Mouse (Mus musculus): ENCODE data around the gene Slc5a1.

Gene Slc5a1

DNA sequence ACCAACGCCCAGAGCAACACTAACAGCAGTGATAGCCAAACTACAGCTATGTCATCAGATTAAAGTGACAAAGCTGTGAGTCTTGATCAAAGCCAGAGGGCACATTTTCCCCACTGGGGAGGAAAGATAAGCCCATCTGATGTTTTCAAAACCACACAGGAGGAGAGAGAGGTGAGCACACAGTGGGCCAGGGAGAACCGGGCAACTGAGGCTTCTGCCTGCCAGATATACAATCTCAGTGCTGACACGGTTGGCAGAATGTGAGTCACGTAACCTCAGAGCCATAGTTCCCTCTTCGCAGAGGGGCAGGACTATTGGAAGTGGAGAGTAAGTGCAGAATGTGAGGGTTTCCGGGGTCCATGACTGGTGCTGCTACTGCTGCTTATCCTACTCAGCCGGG, 89.5 kb downstream of the Slc5a1 start:
- no peak for DNase-seq (ENCODE audit: low spot score in 2 of 2)

DNA sequence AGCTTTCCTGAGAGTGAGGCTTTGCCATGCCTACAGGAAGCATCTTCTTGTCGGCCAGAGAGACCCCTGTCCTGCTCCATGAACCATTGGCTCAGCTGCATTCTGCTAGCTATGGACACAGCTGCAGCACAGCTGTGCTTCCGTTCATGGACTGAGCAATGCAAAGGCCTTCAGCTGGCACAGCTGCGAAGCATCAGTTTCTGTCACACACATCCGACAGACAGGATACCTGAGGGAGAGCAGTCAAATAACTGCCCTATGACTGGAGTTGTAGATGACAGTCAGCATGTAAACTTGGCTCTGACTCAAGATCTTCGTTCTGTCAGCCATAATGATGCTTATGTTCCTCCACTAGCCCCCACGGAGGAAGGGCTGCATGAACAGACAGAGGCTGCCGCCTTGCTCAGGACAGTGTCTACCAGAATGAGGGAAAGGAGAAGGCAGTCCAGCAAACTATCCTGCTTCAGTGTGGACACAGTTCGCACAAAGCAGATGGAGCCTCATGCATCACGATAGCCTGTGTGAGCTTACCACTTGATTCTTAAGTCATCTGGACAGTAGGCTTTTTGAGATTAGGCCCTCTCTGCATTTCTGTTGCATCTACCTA, 91.3 kb downstream of the Slc5a1 start:
- DNase-seq (ENCODE audit: low spot score in 2 of 2): no peak

DNA sequence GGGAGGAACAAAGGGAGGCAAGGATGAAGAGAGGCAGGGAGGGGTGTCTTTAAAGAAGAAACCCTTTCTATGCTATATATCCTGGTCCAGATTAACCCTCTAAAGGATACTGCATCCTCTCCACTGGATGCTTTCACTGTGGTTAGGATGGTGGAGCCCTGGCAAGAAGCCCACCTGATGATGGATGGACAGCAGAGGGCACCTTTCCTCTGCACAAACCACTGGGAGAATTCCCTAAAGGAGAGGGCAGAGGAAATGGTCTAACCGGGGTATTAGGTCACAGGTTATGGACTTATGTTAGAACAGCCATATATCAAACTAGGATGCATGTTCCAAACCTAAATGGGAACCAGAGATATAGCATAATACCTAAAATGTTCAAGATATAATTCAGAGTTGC, 96.1 kb downstream of the Slc5a1 start:
- no peak for DNase-seq (ENCODE audit: low spot score in 2 of 2)

DNA sequence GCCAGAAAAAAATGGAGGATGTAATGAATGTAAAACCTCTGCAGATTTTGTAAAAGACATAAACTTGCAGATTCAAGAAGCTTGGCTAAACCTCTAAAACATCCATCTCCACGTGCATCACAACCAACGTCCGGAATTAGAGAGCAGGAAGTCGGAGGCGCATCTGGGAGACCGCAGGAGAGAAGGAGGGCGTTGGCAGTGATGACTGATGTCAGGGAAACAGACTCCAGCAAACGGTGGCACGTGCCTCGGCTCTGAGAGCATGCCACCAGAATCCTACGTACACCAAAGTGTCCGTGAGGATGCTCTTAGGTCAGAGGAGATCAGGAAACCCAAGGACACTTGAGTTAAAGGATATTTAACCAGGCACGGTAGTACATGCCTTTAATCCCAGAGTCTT, 97.7 kb downstream of the Slc5a1 start:
- no peak for DNase-seq (ENCODE audit: low spot score in 2 of 2)

DNA sequence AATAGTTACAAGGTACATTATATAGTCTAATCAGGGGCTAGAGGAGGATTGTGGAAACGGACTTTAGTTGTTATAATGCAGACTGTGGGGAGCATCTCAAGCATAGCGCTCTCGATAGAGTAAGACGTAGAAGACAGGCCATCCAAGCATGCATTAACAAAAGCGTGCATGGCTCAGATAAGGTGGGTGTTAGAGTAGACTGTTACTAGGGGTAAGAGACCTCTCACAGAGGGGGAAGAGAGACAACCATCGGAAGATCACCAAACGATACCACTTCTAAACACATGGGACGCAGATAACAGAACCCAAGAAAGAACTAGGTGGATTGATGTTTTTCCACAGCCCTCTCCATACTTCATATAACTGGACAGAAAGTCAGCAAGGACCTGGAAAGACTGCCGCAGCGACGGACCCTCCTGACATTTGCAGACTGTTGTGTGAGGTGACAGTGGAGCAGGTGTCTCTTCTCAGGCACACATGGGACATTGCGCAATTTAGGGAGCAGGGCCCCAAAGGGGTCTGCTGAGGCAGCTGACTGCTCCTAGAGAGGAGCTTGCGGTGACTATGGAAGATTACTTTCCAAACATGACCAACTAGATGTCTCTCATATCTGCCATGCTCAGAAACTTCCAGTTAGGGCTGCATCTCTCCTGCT, 98.6 kb downstream of the Slc5a1 start:
- DNase-seq (ENCODE audit: low spot score in 2 of 2): no peak

DNA sequence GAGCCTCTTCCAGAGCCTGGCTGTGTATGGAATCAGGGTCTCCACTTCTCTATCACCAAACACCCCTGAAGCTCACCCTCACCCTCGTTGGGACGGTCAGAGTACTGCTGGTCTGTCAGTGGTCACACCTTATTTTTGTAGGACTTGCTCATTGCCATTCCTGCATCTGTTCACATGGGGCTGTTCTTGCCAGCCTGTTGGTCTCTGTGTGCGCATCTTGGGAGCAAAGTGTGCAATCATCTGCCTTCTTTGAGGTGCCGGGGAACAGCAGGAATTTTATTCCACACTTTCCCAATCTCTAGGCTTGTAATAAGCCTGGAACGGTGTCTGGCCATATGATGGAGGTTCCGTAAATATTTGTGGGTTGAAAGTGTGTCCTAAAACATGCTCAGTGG, 99.1 kb downstream of the Slc5a1 start:
- DNase-seq (ENCODE audit: low spot score in 2 of 2): no peak

DNA sequence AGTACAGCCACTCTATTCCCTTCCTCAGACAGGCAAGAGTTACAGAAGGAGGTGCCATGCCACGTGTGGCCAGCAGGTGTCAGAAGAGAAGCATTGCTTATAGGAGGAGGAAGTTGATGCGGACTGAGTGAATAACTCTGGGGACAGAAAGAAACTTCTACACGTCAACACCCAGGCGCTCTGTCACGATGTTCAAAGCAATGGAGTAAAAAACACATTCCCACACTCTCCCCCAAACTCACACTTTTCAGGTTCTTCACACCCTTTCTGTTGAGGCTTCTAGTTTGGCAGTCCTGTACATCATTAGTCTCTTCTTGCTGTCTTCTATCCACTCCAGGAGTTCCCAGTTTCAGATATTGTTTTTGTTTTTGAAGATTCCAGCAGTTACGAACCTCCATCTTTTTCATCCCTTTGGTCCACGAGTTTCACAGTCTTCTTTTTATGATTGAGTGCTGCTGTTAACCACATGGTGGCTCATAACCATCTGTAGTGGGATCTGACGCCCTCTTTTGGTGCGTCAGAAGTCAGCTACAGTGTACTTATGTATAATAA, 99.7 kb downstream of the Slc5a1 start:
- DNase-seq (ENCODE audit: low spot score in 2 of 2): peak; percentile 79 to 90

DNA sequence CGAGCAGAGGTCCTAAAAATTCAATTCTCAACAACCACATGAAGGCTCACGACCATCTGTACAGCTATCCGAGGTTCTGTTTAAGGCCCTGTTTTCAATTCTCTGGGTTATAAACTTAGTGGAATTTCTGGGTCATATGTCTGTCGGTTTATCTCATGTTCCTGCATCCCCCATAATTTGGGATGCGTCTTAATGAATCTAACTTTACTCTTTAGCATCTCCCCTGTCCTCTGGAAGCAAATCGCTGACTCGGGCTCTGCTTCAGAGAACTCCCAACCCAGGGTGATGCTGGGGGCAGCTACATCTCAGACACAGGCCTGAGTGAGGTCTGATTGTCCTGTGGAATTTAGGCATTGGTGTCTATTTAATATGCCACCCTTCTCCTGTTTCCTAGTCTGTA, 100.3 kb downstream of the Slc5a1 start:
- no peak for DNase-seq (ENCODE audit: low spot score in 2 of 2)

DNA sequence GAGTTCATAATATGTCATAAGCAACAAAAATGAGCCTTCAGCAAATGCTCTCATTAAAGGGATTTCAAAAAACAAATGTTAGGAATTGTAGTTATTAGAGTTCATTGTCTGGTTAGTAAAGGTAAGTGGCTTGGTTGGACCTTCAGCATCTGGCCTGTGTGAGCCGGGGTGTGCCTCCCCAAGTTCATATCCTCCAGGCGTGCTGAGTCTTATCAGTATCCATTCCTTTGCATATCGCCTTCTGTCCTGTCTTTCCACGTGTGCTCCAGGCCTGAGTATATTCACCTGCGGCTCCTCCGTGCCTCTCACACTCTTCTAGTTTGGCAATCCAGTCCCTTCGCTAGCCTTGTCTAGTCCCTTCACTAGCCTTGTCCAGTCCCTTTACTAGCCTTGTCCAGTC, 102.3 kb downstream of the Slc5a1 start:
- DNase-seq (ENCODE audit: low spot score in 2 of 2): no peak

DNA sequence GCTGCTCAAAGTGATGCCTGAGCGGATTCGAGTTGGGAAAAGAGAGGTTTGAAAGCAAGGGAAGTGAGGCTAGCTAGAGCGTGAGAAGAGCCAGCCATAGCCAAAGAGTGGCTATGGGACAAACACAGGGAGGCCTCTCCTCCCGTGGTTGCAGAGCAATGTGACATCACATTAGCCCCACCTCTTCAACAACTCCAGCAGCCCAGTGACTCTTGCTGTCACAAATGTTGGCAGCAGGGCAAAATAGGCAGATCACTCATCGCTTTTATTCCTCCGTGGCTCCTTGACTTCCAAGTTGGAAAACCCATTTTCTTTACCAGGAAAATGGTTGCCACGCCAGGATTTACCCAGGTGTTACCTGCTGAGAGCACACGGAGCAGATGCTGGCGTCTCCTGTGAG, 103.1 kb downstream of the Slc5a1 start:
- DNase-seq (ENCODE audit: low spot score in 2 of 2): no peak

DNA sequence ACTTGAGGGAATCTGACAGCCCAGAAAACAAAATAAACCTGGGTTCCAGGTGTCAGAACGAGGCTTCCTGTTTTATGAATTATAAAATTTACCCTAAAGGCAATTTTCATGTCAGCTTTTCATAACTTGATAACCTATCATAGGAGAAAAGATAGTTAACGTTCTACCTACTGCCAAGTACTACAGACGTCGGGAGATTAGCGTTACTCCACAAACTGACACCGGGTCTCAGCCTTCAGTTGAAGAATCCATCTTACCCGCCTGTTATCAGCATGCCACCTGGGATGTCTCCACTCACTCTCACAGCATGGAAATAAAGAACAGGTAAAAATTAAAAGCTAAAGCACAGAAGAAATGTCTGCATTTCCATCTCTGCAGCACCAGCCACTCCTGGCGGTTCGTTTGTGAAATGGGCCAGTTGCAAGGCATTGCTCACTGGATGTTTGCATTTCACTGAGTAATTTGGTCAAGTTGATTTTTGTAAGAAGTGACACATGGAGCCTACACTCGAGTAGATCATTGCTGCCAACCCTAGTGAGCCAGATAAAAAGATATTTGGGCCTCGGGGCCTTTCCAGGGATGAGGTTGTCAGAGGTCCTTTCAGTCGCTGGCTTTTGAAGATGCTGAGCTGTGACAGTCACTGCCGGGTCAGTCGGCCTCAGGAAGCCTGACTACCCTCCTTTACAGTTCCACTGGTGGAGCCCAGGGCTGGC, 104.7 kb downstream of the Slc5a1 start:
- no peak for DNase-seq (ENCODE audit: low spot score in 2 of 2)

DNA sequence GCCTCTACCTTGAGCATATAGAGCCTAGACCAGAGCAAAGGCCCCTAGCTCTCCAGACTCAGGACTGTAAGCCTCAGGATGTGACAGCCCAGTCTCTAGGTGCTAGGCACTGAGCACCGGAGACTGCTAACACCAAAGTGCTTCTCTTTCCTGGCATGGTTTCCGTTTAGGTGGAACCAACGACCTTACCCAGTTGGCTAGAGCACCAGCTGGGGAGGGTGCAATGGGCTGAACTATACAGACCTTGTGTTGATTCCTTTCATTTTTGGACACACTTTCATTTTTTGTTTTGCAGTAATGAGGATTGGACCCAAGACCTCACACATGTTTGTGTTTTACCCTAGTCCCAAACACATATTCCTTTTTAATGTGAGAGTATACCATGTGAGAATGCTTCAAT, 106.5 kb downstream of the Slc5a1 start:
- no peak for DNase-seq (ENCODE audit: low spot score in 2 of 2)

DNA sequence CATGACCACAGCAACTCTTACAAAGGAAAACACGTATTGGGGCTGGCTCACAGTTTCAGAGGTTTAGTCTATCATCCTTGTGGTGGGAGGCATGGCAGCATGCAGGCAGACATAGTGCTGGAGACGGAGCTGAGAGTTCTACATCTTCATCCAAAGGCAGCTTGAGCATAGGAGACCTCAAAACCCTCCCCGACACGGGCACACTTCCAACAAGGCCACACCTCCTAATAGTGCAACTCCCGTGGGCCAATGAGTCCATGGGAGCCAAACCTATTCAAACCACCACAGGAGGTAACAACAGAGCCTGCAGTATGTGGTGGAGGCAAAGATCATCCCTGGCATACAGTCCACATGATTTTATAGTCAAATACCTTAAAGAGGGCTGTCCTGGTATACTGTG, 107.2 kb downstream of the Slc5a1 start:
- no peak for DNase-seq (ENCODE audit: low spot score in 2 of 2)

Data from right cerebral cortex, adult 2 months (tissue).